Mouse (Mus musculus) CD8-positive naive resting alpha-beta T cell, adult 57 days (primary cell): ENCODE data around the gene 1110025L11Rik. TPM values are rescaled to one million over a fixed set of nuclear protein-coding genes. Genes with fewer than 3 reads are reported as not detected.

Experiments
- total RNA-seq: library from RNA; stranded (reverse); gene quantifications from one replicate; pipeline ENCODE4 v1.2.4, GENCODE M21; 2023

The 1110025L11Rik gene
- not detected for total RNA-seq

DNA sequence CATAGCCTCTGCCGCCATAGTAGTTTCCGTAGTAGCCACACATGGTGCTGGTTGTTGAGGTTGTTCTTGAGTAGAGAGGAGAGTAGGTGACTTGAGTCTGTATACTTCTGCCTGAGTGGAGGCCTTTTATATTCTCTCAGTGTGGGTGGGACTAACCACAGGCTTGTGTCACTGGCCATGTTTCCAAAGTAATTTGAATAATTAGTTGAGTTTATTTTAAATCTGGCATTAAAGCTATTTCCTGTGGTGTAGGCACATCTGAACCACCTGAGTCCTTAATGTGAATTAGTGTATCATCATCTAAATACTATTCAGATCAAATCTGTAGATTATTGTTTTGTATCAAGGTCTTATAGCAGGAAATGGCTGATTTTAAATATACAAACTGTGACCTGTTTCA is at the start of gene 1110025L11Rik:
Gene 1110025L11Rik, minus strand, starts transcription at position 101 of the 400 bp plus-strand sequence.

DNA sequence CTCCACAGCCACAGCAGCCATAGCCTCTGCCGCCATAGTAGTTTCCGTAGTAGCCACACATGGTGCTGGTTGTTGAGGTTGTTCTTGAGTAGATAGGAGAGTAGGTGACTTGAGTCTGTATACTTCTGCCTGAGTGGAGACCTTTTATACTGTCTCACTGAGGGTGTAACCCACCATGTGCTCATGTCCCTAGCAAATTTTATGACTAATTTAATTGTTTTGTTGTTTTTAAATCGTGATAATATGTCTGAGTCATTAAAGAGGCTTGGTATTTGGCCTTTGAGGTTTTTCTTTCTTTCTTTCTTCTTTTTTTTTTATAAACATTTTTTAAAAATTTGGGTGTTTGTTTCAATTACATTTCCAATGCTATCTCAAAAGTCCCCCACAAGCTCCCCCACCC is 16.0 kb downstream of the 1110025L11Rik start, which contains the start of gene Krtap6-5:
Gene Krtap6-5, minus strand, starts transcription at position 101 of the 400 bp plus-strand sequence.

DNA sequence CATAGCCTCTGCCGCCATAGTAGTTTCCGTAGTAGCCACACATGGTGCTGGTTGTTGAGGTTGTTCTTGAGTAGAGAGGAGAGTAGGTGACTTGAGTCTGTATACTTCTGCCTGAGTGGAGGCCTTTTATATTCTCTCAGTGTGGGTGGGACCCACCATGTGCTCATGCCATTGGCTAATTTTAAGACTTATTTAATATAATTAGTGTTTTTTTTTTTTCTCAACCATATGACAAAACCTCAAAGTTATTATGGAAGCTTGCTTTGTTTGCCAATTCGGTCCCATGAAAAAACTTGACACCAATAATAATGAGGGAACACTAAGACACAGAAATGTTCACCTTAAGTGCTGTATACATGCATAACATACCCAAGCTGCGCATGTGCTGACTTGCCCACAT is 22.4 kb downstream of the 1110025L11Rik start, which contains the start of gene Gm10228:
Gene Gm10228, minus strand, starts transcription at position 101 of the 400 bp plus-strand sequence.

GRCm38 (mm10) chr16:89031399-89031798 is 32.4 kb downstream of the 1110025L11Rik start, which contains the start of gene Krtap6-1:
Gene Krtap6-1, plus strand, starts transcription at chr16:89031699.

GRCm38 (mm10) chr16:89014984-89015383 is 48.8 kb downstream of the 1110025L11Rik start, which contains the start of gene Gm10229:
Gene Gm10229, plus strand, starts transcription at chr16:89015284.

Other genes starting within 250 kb of the 1110025L11Rik start
- gene Krtap15, start 243.8 kb downstream of the 1110025L11Rik start, total RNA-seq = not detected
- not detected for gene Krtap14, start 237.9 kb downstream of the 1110025L11Rik start, total RNA-seq
- gene Krtap19-1, start 194.6 kb downstream of the 1110025L11Rik start, total RNA-seq = not detected
- not detected for gene Krtap19-2, start 189.7 kb downstream of the 1110025L11Rik start, total RNA-seq
- not detected for gene Krtap19-3, start 186.0 kb downstream of the 1110025L11Rik start, total RNA-seq
- not detected for gene Krtap19-4, start 178.9 kb downstream of the 1110025L11Rik start, total RNA-seq
- gene Krtap19-5, start 167.5 kb downstream of the 1110025L11Rik start, total RNA-seq = not detected
- gene Krtap19-9b, start 131.7 kb downstream of the 1110025L11Rik start, total RNA-seq = not detected
- not detected for gene Krtap16-3, start 101.1 kb downstream of the 1110025L11Rik start, total RNA-seq
- gene Krtap22-2, start 53.2 kb downstream of the 1110025L11Rik start, total RNA-seq = not detected
- gene Gm10229, start 48.7 kb downstream of the 1110025L11Rik start, total RNA-seq = not detected
- not detected for gene Krtap6-1, start 32.3 kb downstream of the 1110025L11Rik start, total RNA-seq
- not detected for gene Gm10228, start 22.5 kb downstream of the 1110025L11Rik start, total RNA-seq
- not detected for gene Krtap6-5, start 16.1 kb downstream of the 1110025L11Rik start, total RNA-seq
- gene Krtap6-3, start 20.0 kb upstream of the 1110025L11Rik start, total RNA-seq = not detected
- not detected for gene Gm6358, start 76.8 kb upstream of the 1110025L11Rik start, total RNA-seq
- gene Gm10061, start 87.1 kb upstream of the 1110025L11Rik start, total RNA-seq = not detected
- not detected for gene Gm9789, start 94.0 kb upstream of the 1110025L11Rik start, total RNA-seq
- not detected for gene Gm7735, start 105.5 kb upstream of the 1110025L11Rik start, total RNA-seq
- gene 1110057P08Rik, start 110.7 kb upstream of the 1110025L11Rik start, total RNA-seq = not detected
- gene Krtap20-2, start 141.9 kb upstream of the 1110025L11Rik start, total RNA-seq = not detected